Mouse (Mus musculus) lung, embryonic 16.5 days (tissue): ENCODE measurements at regions not wholly inside any gene's neighbourhood (a gene's known extent, or its start where the extent isn't known, plus 50 kb on each side); places are given as distances from the start of the nearest gene placed in this dataset.
A peak's percentile ranks its signal among the peaks of the same experiment; 100 is the strongest.

Experiments
- ATAC-seq: fragments of 200-750 bp; cut with Nextera tagmentation; 2 replicates; pipeline ENCODE4 v1.8.0; 2017; ENCODE audit warnings: low read depth, mild to moderate bottlenecking, moderate library complexity
- H3K27ac ChIP-seq: fragments of 300-500 bp; sonication (generic); 2 replicates; pipeline ENCODE4 v1.5.1; 2014; ENCODE audit warnings: mild to moderate bottlenecking, control low read depth, low read length
- H3K27me3 ChIP-seq: fragments of 300-500 bp; sonication (generic); 2 replicates; pipeline ENCODE4 v1.6.1; 2014; ENCODE audit warnings: low read depth, low read length, mixed read lengths; ENCODE audit not compliant: control insufficient read depth, insufficient read depth
- H3K36me3 ChIP-seq: fragments of 300-500 bp; sonication (generic); 2 replicates; pipeline ENCODE4 v1.6.1; 2014; ENCODE audit warnings: low read length; ENCODE audit not compliant: control insufficient read depth, insufficient read depth
- H3K4me1 ChIP-seq: fragments of 300-500 bp; sonication (generic); replicated peaks from 2 replicates; pipeline ENCODE4 v1.6.1; 2014; ENCODE audit warnings: low read length, mixed read lengths; ENCODE audit not compliant: control insufficient read depth, insufficient read depth
- H3K4me2 ChIP-seq: fragments of 300-500 bp; sonication (generic); 2 replicates; pipeline ENCODE4 v1.6.1; 2014; ENCODE audit warnings: low read depth, low read length, control low read depth
- H3K4me3 ChIP-seq: fragments of 300-500 bp; sonication (generic); 2 replicates; pipeline ENCODE4 v1.5.1; 2014; ENCODE audit warnings: mild to moderate bottlenecking, low read length, control low read depth
- H3K9ac ChIP-seq: fragments of 300-500 bp; sonication (generic); 2 replicates; pipeline ENCODE4 v1.6.1; 2014; ENCODE audit warnings: low read length, control low read depth
- H3K9me3 ChIP-seq: fragments of 300-500 bp; sonication (generic); 2 replicates; pipeline ENCODE4 v1.6.1; 2016; ENCODE audit warnings: low read length; ENCODE audit not compliant: control insufficient read depth
- WGBS: fragments of 180-500 bp; shearing (Covaris S2); extraction: QIAGEN DNeasy Blood & Tissue Kit; methylation state at CpG from one replicate; pipeline ENCODE4 v1.1.7; 2014; 5-methylcytosine and 5-hydroxymethylcytosine counted together

- WGBS, result 15% methylated on average over 7 of the region's 7 CpGs
- H3K36me3 ChIP-seq, result no peaks in the 10 kb centered on the region
- no peak overlapping the region for H3K4me3 ChIP-seq
- no peak overlapping the region for H3K27ac ChIP-seq
- H3K27me3 ChIP-seq, result no peaks in the 10 kb centered on the region
- ATAC-seq, result peak; percentile 52
- H3K9me3 ChIP-seq, result no peaks in the 10 kb centered on the region
- no peak overlapping the region for H3K4me2 ChIP-seq
- no peak overlapping the region for H3K9ac ChIP-seq
- peaks cover 6% of the 10 kb centered on the region; the same call in 1 of the 2 replicates for H3K4me1 ChIP-seq
Measured at GRCm38 (mm10) chr5:43094329-43094898, 138.6 kb upstream of the Cpeb2 start.

GRCm38 (mm10) chr5:43102000-43102459, 130.9 kb upstream of the Cpeb2 start:
- WGBS, result 56% methylated on average over 4 of the region's 4 CpGs
- no peak for ATAC-seq
- Histone ChIP-seq H3K9me3 (no peaks in the 10 kb centered on the region), H3K9ac (no peak overlapping the region), H3K27ac (no peak overlapping the region), H3K4me2 (no peak overlapping the region), H3K27me3 (no peaks in the 10 kb centered on the region), H3K36me3 (no peaks in the 10 kb centered on the region), H3K4me1 (no peaks in the 10 kb centered on the region), H3K4me3 (no peak overlapping the region)

GRCm38 (mm10) chr5:43102590-43102989, 130.4 kb upstream of the Cpeb2 start:
- no peaks in the 10 kb centered on the region for H3K36me3 ChIP-seq
- no peaks in the 10 kb centered on the region for H3K4me1 ChIP-seq
- no peak overlapping the region for H3K4me2 ChIP-seq
- 71% methylated on average over 3 of the region's 3 CpGs for WGBS
- no peak for ATAC-seq
- H3K27ac ChIP-seq, result no peak overlapping the region
- no peak overlapping the region for H3K4me3 ChIP-seq
- no peaks in the 10 kb centered on the region for H3K9me3 ChIP-seq
- no peak overlapping the region for H3K9ac ChIP-seq
- no peaks in the 10 kb centered on the region for H3K27me3 ChIP-seq

- no peaks in the 10 kb centered on the region for H3K27me3 ChIP-seq
- no peak overlapping the region for H3K27ac ChIP-seq
- no peak overlapping the region for H3K4me3 ChIP-seq
- H3K9ac ChIP-seq, result no peak overlapping the region
- H3K36me3 ChIP-seq, result no peaks in the 10 kb centered on the region
- 70% methylated on average over 7 of the region's 7 CpGs for WGBS
- H3K4me1 ChIP-seq, result no peaks in the 10 kb centered on the region
- ATAC-seq, result no peak
- H3K4me2 ChIP-seq, result no peak overlapping the region
- H3K9me3 ChIP-seq, result no peaks in the 10 kb centered on the region
Measured at GRCm38 (mm10) chr5:43103728-43104127, 129.2 kb upstream of the Cpeb2 start.

- no peaks in the 10 kb centered on the region for H3K36me3 ChIP-seq
- no peaks in the 10 kb centered on the region for H3K27me3 ChIP-seq
- H3K9ac ChIP-seq, result no peak overlapping the region
- WGBS, result 78% methylated on average over 5 of the region's 5 CpGs
- no peak overlapping the region for H3K27ac ChIP-seq
- no peaks in the 10 kb centered on the region for H3K4me1 ChIP-seq
- no peaks in the 10 kb centered on the region for H3K9me3 ChIP-seq
- no peak overlapping the region for H3K4me2 ChIP-seq
- ATAC-seq, result no peak
- no peak overlapping the region for H3K4me3 ChIP-seq
Measured at GRCm38 (mm10) chr5:43105528-43105927, 127.4 kb upstream of the Cpeb2 start.

- 74% methylated on average over 9 of the region's 9 CpGs for WGBS
Measured at GRCm38 (mm10) chr5:43107436-43108259, 125.3 kb upstream of the Cpeb2 start.

GRCm38 (mm10) chr5:43108260-43108589, 124.7 kb upstream of the Cpeb2 start:
- no peaks in the 10 kb centered on the region for H3K27me3 ChIP-seq
- H3K4me3 ChIP-seq, result no peak overlapping the region
- ATAC-seq, result no peak
- H3K27ac ChIP-seq, result no peak overlapping the region
- no peaks in the 10 kb centered on the region for H3K9me3 ChIP-seq
- H3K4me1 ChIP-seq, result no peaks in the 10 kb centered on the region
- no peak overlapping the region for H3K9ac ChIP-seq
- H3K4me2 ChIP-seq, result no peak overlapping the region
- 80% methylated on average over 2 of the region's 2 CpGs for WGBS
- no peaks in the 10 kb centered on the region for H3K36me3 ChIP-seq

More at GRCm38 (mm10) chr5:43107436-43108259, 125.3 kb upstream of the Cpeb2 start:
- Histone ChIP-seq H3K4me2 (no peak overlapping the region), H3K4me3 (no peak overlapping the region), H3K9me3 (no peaks in the 10 kb centered on the region), H3K27me3 (no peaks in the 10 kb centered on the region), H3K27ac (no peak overlapping the region), H3K4me1 (no peaks in the 10 kb centered on the region), H3K9ac (no peak overlapping the region), H3K36me3 (no peaks in the 10 kb centered on the region)
- no peak for ATAC-seq

- no peak overlapping the region for H3K4me2 ChIP-seq
- no peak for ATAC-seq
- H3K4me3 ChIP-seq, result no peak overlapping the region
- H3K4me1 ChIP-seq, result no peaks in the 10 kb centered on the region
- H3K9ac ChIP-seq, result no peak overlapping the region
- 65% methylated on average over 5 of the region's 5 CpGs for WGBS
- H3K27me3 ChIP-seq, result no peaks in the 10 kb centered on the region
- no peaks in the 10 kb centered on the region for H3K36me3 ChIP-seq
- no peak overlapping the region for H3K27ac ChIP-seq
- no peaks in the 10 kb centered on the region for H3K9me3 ChIP-seq
Measured at GRCm38 (mm10) chr5:43110122-43110521, 122.8 kb upstream of the Cpeb2 start.

- Histone ChIP-seq H3K4me1 (no peaks in the 10 kb centered on the region), H3K4me2 (no peak overlapping the region), H3K9ac (no peak overlapping the region), H3K4me3 (no peak overlapping the region), H3K27me3 (no peaks in the 10 kb centered on the region), H3K9me3 (no peaks in the 10 kb centered on the region), H3K27ac (no peak overlapping the region), H3K36me3 (no peaks in the 10 kb centered on the region)
- no peak for ATAC-seq
- 55% methylated on average over 2 of the region's 2 CpGs for WGBS
Measured at GRCm38 (mm10) chr5:43111740-43112139, 121.2 kb upstream of the Cpeb2 start.
